Mouse (Mus musculus) embryonic fibroblast, embryonic 13.5 days (primary cell): Measurements from ENCODE around the gene Mybpc3.

ENCODE experiments used
- CTCF ChIP-seq: IDR thresholded peaks from 2 replicates; pipeline ENCODE4 v1.5.1; 2011; ENCODE audit warnings: mild to moderate bottlenecking, control low read depth, low read length, moderate library complexity, borderline replicate concordance; ENCODE audit not compliant: insufficient read depth
- POLR2A ChIP-seq: IDR thresholded peaks from 2 replicates; pipeline ENCODE4 v1.6.1; 2011; ENCODE audit warnings: low read depth, mild to moderate bottlenecking, control low read depth, low read length, moderate library complexity

- TF ChIP-seq POLR2A (no peak), CTCF (no peak)
Measured at GRCm38 (mm10) chr2:91097015-91097414, 20.9 kb upstream of the Mybpc3 start.
